Mouse (Mus musculus): ENCODE data around the gene Adat1. TPM values are rescaled to one million over a fixed set of nuclear protein-coding genes. Genes with fewer than 3 reads are reported as not detected.

The Adat1 gene
- polyA plus RNA-seq, 1 experiment from 2014 or later: 1.8 TPM

- Histone ChIP-seq H3K4me2 (ENCODE audit: low read depth, low read length) (no peak overlapping the region), H3K9me3 (ENCODE audit: low read length) (no peaks in the 10 kb centered on the region), H3K27me3 (ENCODE audit: insufficient read depth, low read length) (no peaks in the 10 kb centered on the region), H3K4me3 (ENCODE audit: low read depth, low read length) (no peak overlapping the region), H3K4me1 (ENCODE audit: insufficient read depth) (no peaks in the 10 kb centered on the region), H3K9ac (replicated peaks) (no peak overlapping the region), H3K27ac (ENCODE audit: low read depth) (no peak overlapping the region), H3K36me3 (replicated peaks; ENCODE audit: insufficient read depth, low read length) (peaks cover 12% of the 10 kb centered on the region; the same call in 1 of the 2 replicates)
- TF ChIP-seq EP300 (IDR thresholded peaks at IDR 0.05; ENCODE audit: low read depth): no peak
- no peak for TF ChIP-seq CTCF (IDR thresholded peaks at IDR 0.05; ENCODE audit: low read depth)
- 76% methylated on average over 15 of the region's 15 CpGs for WGBS (ENCODE audit: insufficient replicate concordance)
- ATAC-seq (peak; percentile 12; the same call in 1 of the 2 replicates), DNase-seq (no peak)
These were observed 31.3 kb downstream of the Adat1 start for GRCm38 (mm10) chr8:111960591-111961321.

- Histone ChIP-seq H3K27ac (ENCODE audit: low read depth) (no peak overlapping the region), H3K4me1 (ENCODE audit: insufficient read depth) (no peaks in the 10 kb centered on the region), H3K4me2 (ENCODE audit: low read depth, low read length) (no peak overlapping the region), H3K4me3 (ENCODE audit: low read depth, low read length) (no peak overlapping the region), H3K9me3 (ENCODE audit: low read length) (no peaks in the 10 kb centered on the region), H3K9ac (replicated peaks) (no peak overlapping the region), H3K27me3 (ENCODE audit: insufficient read depth, low read length) (no peaks in the 10 kb centered on the region), H3K36me3 (replicated peaks; ENCODE audit: insufficient read depth, low read length) (peaks cover 35% of the 10 kb centered on the region)
- DNase-seq: no peak
- no peak for ATAC-seq
- no peak for TF ChIP-seq CTCF (IDR thresholded peaks at IDR 0.05; ENCODE audit: low read depth)
- no peak for TF ChIP-seq EP300 (IDR thresholded peaks at IDR 0.05; ENCODE audit: low read depth)
- 79% methylated on average over 2 of the region's 2 CpGs for WGBS (ENCODE audit: insufficient replicate concordance)
These were observed 34.9 kb downstream of the Adat1 start for GRCm38 (mm10) chr8:111957231-111957630.

- WGBS (ENCODE audit: insufficient replicate concordance): 76% methylated on average over 5 of the region's 5 CpGs
- ATAC-seq: no peak
- peaks cover 45% of the 10 kb centered on the region for H3K36me3 ChIP-seq (replicated peaks; ENCODE audit: insufficient read depth, low read length)
- DNase-seq: no peak
- H3K4me3 ChIP-seq (ENCODE audit: low read depth, low read length): no peak overlapping the region
- no peaks in the 10 kb centered on the region for H3K9me3 ChIP-seq (ENCODE audit: low read length)
- no peak overlapping the region for H3K4me2 ChIP-seq (ENCODE audit: low read depth, low read length)
- no peak overlapping the region for H3K9ac ChIP-seq (replicated peaks)
- H3K27ac ChIP-seq (ENCODE audit: low read depth): no peak overlapping the region
- TF ChIP-seq CTCF (IDR thresholded peaks at IDR 0.05; ENCODE audit: low read depth) (no peak), EP300 (IDR thresholded peaks at IDR 0.05; ENCODE audit: low read depth) (no peak)
- no peaks in the 10 kb centered on the region for H3K4me1 ChIP-seq (ENCODE audit: insufficient read depth)
- no peaks in the 10 kb centered on the region for H3K27me3 ChIP-seq (ENCODE audit: insufficient read depth, low read length)
These were observed 36.2 kb downstream of the Adat1 start for GRCm38 (mm10) chr8:111955879-111956278.

- no peak for TF ChIP-seq CTCF (IDR thresholded peaks at IDR 0.05; ENCODE audit: low read depth)
- TF ChIP-seq EP300 (IDR thresholded peaks at IDR 0.05; ENCODE audit: low read depth): no peak
- no peak overlapping the region for H3K9ac ChIP-seq (replicated peaks)
- no peaks in the 10 kb centered on the region for H3K27me3 ChIP-seq (ENCODE audit: insufficient read depth, low read length)
- H3K9me3 ChIP-seq (ENCODE audit: low read length): no peaks in the 10 kb centered on the region
- peaks cover 48% of the 10 kb centered on the region for H3K36me3 ChIP-seq (replicated peaks; ENCODE audit: insufficient read depth, low read length)
- WGBS (ENCODE audit: insufficient replicate concordance): 81% methylated on average over 4 of the region's 4 CpGs
- no peak overlapping the region for H3K4me2 ChIP-seq (ENCODE audit: low read depth, low read length)
- no peaks in the 10 kb centered on the region for H3K4me1 ChIP-seq (ENCODE audit: insufficient read depth)
- ATAC-seq (no peak), DNase-seq (no peak)
- no peak overlapping the region for H3K27ac ChIP-seq (ENCODE audit: low read depth)
- H3K4me3 ChIP-seq (ENCODE audit: low read depth, low read length): no peak overlapping the region
These were observed 37.1 kb downstream of the Adat1 start for GRCm38 (mm10) chr8:111954844-111955594.

- Histone ChIP-seq H3K27ac (ENCODE audit: low read depth) (no peak overlapping the region), H3K4me2 (ENCODE audit: low read depth, low read length) (no peak overlapping the region), H3K4me3 (ENCODE audit: low read depth, low read length) (no peak overlapping the region), H3K4me1 (ENCODE audit: insufficient read depth) (no peaks in the 10 kb centered on the region), H3K36me3 (replicated peaks; ENCODE audit: insufficient read depth, low read length) (peaks cover 67% of the 10 kb centered on the region), H3K9ac (replicated peaks) (no peak overlapping the region), H3K27me3 (ENCODE audit: insufficient read depth, low read length) (no peaks in the 10 kb centered on the region), H3K9me3 (ENCODE audit: low read length) (no peaks in the 10 kb centered on the region)
- ATAC-seq (no peak), DNase-seq (no peak)
- no peak for TF ChIP-seq EP300 (IDR thresholded peaks at IDR 0.05; ENCODE audit: low read depth)
- TF ChIP-seq CTCF (IDR thresholded peaks at IDR 0.05; ENCODE audit: low read depth): no peak
- 96% methylated on average over 5 of the region's 5 CpGs for WGBS (ENCODE audit: insufficient replicate concordance)
These were observed 40.2 kb downstream of the Adat1 start for GRCm38 (mm10) chr8:111951936-111952335.

GRCm38 (mm10) chr8:111951317-111951716 is 40.8 kb downstream of the Adat1 start:
- H3K27me3 ChIP-seq (ENCODE audit: insufficient read depth, low read length): no peaks in the 10 kb centered on the region
- H3K4me3 ChIP-seq (ENCODE audit: low read depth, low read length): no peak overlapping the region
- H3K9ac ChIP-seq (replicated peaks): no peak overlapping the region
- H3K36me3 ChIP-seq (replicated peaks; ENCODE audit: insufficient read depth, low read length): peaks cover 66% of the 10 kb centered on the region
- 92% methylated on average over 7 of the region's 7 CpGs for WGBS (ENCODE audit: insufficient replicate concordance)
- DNase-seq (no peak), ATAC-seq (no peak)
- no peak overlapping the region for H3K4me2 ChIP-seq (ENCODE audit: low read depth, low read length)
- H3K27ac ChIP-seq (ENCODE audit: low read depth): no peak overlapping the region
- H3K4me1 ChIP-seq (ENCODE audit: insufficient read depth): no peaks in the 10 kb centered on the region
- H3K9me3 ChIP-seq (ENCODE audit: low read length): no peaks in the 10 kb centered on the region
- TF ChIP-seq CTCF (IDR thresholded peaks at IDR 0.05; ENCODE audit: low read depth): no peak
- no peak for TF ChIP-seq EP300 (IDR thresholded peaks at IDR 0.05; ENCODE audit: low read depth)
